Mouse (Mus musculus) thymus, postnatal 10 days (tissue): ENCODE data around the gene Dapl1.

Experiments used
- DNase-seq, 2 experiments: peaks; one replicate each; pipeline ENCODE4 v3.0.0; 2021; ENCODE audit warnings: low spot score in 2 of 2

Gene Dapl1

DNA sequence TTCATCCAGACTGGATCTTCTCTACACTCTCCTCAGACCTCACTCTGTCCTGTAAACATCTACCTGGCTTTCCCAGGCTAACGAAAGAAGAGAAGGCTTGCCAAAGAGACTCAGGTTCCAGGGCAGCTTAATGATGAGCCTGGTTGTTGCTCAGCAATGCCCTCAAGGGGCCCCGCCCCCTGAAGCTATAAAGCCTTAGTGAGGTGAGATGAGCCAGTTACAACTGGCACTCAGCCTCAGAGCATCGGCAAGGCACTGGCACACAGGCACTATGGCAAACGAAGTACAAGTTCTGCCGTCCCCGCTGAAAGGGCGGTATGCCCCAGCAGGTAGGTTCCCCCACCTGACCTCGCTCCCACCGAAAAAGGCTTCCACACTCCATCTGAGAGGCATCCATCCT lies at the start of gene Dapl1:
Gene Dapl1 (plus strand): TSS at position 216 of the 400 bp plus-strand sequence.
- no peak for DNase-seq

DNA sequence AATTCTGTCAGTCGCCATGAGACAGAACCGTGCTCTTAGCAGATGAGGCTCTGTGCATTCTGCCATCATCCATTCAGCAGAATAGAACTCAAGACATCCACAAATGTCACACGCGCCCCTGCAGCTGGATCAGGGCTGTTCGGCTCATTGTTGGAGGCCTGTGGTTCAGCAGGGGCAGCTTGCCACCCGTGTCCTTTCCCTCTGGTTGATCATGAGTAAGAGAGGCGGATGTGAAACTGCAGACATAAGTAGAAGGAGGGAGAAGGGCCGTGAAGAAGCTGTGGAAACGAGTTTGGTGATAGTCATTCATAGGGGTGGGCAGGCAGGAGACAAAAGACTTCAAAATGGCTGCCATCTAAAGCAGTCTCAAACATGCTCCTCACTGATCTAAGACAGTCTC lies 49.6 kb upstream of the Dapl1 start:
- no peak for DNase-seq

DNA sequence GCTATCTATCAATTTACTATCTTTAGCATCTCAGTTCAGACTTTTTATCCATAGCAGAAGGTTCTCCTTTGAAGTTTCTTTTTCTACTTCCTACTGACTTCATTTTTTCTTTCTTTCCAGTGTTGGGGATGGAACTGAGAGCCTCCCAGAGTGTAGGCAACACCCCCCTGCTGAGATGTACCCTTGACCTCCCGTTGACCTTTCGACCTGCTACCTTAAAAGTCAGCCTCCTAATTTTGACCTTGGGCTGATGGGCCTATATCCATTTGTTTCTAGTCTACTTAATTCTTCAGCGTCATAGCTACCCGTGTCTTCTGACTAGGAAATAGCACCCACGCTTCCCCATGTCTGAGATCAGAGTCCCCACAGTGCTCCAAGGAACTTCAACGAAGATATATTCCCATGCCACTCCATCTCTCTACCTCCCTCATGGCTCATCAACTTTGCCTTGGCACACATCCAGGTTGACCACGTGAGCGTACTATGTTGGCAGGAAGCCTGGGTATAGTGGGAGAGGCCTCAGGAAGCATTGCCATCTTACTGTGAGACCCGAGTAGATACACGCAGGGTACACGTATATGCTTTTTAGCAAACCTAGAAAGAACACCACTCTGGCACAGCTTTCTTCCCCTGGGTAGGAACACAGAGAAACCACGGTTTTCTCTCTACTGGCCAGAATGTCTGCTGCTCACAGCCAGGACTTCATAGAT lies 46.6 kb upstream of the Dapl1 start:
- DNase-seq, result peak in 1 of 2 experiments; percentile 5

DNA sequence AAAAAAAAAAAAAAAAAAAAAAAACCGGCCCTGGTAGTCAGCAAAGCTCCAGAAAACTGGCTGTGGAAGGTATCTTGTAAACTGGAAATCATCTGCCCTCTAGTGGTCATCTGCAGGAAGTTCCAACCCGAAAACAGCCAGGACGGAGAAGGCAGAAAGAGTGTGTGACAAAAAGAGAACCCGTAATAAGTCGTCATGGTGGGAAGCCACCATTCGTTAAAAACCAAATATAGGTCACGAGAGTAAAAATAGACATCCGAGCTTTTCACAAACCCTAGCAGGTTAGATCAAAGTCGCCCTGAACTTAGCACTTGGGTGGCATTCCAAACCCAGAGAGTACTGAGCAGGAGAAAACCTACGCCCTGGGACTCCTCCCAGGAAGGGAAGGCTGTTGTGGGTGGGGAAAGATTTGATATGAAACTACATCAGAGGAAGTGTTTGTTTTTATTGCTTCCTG lies 45.9 kb upstream of the Dapl1 start:
- peak; percentile 63 to 71 for DNase-seq

DNA sequence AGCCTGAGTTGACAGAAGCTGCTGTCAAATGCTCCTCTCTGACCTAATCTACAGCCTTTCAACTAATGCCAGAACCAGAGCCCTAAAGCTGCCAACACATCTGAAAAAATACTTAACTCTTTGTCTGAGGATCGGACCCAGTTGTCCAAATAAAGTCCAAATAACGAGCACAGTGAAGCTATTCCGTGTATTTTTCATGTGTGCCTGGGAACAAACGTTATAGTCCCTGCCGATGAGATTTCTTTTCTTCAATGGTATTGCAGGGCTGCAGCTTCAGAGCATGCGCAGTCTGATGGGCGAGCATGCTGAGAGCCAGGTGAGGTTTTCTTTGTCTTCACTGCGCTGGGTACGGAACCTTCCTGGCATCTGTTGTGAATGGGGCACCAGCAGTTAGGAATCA lies 44.6 kb upstream of the Dapl1 start:
- DNase-seq, result no peak

DNA sequence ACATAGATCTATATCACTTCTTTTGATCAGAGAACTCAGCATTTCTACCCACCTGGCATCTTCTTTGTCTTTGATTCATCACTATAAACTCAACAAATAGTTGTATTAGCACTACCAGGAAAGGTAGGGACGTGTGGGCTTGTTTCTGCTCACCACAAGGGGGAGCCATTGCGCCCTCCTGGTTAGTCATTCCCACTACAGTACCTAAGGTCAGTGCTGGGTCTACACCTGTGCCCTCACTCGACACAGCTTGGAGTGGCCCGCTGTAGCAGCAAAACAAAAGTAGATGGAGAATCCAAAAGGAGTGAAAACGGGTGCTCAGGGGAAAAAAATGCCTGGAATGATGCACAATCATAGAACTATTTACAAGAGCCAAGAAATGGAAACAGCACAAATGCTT lies 44.0 kb upstream of the Dapl1 start:
- DNase-seq, result peak; percentile 50 to 84

DNA sequence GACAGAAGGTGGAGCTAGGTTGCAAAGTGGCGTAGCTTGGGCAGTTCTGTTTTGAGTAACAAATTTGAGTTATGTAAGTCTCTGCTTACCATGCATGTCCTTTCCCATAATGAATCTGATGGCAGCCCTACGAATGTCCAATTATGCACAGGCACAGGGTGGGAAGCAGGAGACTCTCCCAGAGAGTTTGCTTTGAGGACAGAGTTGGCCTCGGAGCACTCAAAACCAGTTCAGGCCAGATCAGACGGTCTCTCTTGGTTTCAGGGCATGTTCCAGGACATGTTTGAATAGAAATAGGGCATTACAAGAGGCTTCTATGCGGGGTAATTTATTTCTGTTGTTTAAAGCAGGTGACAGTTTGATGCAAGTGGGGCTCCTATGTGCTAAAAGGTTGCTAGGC lies 42.8 kb upstream of the Dapl1 start:
- DNase-seq, result no peak

DNA sequence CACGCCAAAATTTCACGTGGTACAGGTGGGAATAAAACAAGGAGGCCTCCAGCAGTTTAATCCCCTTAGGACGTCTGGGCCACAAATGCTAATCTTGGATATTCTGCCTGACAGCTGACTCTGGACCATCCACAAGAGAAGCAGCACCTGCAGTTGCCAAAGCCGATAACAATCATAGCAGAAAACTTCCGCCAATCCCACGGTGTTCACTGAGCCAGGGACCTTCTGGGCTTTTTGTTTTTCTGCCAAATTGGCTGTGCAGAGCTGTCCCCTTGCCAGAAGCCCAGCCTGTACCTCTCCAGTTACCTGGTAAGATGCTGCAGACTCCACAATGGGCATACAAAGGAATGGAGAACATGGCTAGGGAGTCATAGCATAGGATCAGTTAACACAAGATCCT lies 37.8 kb upstream of the Dapl1 start:
- no peak for DNase-seq

DNA sequence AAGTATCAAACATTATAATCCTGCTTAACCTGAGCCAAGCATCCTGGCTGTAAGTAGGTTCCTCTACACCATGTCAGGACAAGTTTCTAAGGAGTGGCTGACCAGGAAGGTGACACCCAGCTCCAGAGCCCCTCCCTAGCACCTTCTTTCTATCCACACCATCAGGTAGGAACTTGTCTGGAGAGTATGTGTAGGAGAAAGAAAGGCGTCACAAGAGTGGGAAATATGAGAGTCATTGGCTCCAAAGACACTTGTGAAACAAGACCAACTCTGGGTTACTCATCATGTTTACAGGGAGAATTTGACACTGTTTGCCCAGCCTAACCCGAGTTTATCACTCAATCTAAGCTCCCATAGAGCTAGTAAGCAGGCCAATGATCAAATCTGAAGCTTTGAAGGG lies 36.7 kb upstream of the Dapl1 start:
- no peak for DNase-seq

DNA sequence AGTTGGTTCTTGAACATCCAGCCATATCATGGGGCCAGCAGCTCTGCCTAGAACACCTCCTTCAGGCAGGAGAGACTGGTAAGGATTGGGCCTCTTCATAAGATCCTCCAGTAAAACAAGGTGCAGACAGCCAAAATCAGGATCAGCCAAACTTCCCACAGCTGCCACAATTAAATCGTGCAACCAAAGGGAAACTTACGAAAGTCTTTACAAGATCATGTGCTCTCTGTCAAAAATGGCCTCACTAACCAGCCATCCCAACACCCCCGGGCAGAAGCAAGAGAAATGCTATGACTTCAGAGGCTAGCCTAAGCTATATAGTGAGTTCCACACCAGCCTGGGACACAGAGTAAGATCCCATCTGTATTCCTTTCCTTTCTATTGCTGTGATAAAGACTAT lies 35.9 kb upstream of the Dapl1 start:
- no peak for DNase-seq

DNA sequence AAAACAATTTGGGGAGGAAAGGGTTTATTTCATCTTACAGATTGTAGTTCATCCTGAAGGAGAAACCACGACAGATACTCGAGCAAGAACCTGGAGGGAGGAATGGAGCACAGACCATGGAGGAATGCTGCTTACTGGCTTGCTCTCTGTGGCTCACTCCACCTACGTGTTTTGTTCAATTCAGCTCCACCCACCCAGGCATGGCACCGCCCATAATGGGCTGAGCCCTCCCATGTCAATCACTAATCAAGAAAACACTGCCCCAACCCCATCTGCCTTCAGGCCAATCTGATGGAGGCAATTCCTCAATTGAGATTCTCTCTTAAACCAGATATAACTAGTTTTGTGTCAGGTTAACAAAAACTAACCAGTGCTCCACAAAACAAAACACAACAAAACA lies 35.5 kb upstream of the Dapl1 start:
- DNase-seq, result no peak

DNA sequence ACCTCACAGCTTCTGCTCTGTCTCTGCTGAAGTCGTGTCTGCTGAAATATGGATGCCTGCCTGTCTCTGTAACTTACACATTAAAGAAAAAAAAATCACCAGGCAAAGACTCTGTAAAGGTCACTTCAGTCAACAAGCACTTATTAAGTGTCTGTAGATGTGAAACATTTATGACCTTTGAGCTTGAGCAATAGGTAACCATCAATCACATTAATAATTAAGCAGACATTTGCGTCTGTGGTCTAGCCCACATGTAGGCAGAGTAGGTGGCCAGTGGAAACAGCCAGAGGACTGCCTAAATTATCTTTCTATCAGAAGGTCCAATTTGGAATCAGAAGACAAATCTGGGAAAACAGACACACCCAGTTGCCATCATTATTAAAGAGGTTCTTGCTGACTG lies 32.8 kb upstream of the Dapl1 start:
- no peak for DNase-seq

DNA sequence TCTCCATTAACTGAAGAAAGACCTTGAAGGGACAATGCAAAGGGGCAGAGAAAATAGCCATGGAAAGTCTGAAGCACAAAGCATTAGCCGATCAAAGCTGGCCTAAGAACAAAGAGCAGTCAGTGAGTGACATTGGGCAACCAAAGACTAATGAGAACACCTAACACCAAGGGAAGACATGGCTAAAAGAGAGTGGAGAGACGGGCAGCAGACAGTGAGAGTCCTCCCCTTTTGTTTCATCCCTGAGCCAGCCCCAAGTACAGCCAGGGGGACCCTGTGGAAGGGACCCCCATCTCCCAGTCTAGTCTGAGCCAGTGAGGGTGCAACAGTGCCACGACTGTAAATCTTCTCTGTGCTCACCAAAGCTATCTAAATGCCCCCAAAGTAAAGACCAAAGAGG lies 32.4 kb upstream of the Dapl1 start:
- DNase-seq, result no peak

DNA sequence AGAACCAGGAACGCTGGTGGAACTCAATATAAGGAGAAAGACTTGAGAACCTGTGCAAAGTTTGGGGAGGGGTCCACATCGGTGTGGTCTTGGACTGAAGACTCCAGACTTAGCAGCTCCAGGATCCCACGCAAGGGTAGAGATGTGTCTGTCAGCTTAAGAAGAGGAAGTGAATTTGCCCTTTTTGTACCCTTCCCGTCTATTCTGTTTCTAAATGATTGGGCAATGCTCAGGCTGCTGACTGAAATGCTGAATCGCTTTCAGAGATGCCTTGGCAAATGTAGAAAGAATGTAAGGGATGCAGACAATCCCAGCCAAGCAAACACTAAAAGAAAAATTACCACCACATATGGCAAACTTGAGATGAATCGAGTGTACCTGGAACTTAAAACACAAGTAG lies 22.4 kb upstream of the Dapl1 start:
- no peak for DNase-seq

DNA sequence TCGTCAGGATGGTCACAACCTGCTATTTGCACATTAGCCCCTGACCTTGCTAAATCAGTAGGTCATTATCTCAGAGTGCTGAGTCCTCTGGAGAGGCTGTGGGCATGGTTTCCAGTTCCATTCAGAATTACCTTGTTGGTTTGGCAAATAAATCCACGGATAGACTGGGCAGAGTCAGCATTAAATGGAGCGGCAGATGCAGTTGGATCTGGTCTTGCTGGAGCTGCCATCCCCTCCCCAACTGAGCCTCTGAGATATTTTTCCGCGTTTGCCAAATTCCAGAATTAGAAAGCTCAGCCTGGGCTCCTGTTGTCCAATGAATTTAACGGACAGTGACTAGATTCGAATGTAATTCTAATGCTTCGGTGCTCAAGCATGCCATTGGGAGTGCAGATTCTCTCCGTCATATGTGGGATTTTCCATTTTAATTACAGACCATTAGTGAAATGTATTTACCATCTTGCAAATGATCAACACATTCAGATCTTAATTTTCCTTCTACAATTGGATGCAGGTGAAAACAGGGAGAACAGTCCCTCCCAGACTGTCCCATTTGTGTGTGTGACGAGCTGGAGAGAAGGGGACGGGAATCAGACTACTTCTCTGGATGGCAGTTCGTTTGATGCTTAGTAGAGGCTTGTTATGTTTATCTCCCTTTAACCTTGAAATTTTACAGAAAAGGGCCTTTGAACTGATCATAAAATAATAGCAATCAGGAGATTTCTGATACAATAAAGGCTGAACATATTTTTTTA lies 20.8 kb upstream of the Dapl1 start:
- DNase-seq, result no peak

DNA sequence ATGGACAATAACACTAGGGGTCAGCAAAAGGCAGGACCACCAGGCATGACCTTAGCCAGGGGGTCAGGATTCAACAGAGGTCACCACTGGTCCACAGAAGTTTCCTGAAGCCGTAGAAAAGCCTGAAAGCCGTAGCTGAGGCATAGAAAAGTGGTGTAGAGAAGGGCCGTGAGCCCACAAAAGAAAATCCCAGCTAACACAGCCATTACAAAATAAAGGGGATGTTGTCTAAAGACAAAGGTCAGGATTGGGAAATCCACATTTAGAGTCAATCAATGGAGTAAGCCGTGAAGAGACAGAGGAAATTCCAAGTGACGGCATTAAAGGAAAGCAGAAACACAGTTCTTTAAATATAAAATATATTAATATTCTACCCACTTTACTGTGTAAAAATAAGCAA lies 18.8 kb upstream of the Dapl1 start:
- DNase-seq, result no peak

DNA sequence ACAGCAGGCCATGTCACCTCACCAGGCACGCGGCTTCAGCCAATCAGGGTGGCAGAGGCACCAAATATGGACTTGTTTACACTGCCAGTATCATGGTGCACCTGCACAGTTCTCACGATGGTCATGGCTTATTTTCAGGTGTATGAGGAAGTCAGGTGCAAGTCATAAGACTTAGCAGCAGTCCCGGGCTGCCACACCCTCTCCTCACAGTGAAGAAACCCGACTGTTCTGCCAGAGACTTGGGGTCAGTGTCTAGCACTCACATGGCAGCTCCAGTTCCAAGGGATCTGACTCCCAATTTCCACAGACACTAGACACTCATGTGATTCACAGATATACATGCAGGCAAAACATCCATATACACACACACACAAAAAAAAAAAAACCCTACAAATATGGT lies 18.1 kb upstream of the Dapl1 start:
- DNase-seq, result no peak

DNA sequence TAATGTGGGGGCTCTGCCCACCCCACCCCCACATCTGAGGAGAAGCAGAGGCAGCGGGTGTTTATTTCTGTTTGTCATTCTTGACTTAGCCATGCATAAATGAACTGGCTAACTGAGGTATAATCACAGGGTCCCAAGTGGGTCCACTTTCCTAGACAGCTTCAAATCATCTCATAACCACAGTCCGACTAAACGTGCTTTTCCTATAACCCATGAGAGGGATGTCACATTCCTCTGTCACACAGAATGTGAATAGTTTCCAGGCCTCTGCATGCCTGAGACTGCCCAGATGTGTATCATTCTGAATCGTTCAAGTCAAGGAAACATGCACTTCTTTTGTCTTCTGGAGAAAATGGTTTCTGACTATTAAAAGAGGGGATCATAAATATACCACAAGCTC lies 17.4 kb upstream of the Dapl1 start:
- DNase-seq, result no peak

DNA sequence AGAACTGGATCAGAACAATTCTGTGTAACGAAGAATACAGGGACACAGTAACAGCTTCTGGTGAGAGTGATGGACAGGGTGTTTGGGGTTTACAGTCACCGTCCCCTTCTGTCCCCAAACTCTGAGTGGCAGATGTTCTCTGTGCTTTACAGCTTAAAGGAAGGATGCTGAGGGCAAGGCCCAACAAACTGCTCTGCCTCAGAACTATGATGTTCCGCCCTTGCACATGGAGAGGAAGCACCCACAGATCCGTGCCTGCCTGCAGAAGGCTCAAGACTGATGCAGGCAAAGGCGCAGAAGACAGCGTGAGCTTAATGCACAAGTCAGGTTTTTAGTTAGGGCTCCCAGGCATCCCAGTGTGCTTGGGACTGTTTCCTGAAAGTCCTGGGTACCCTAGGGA lies 16.5 kb upstream of the Dapl1 start:
- DNase-seq, result no peak

DNA sequence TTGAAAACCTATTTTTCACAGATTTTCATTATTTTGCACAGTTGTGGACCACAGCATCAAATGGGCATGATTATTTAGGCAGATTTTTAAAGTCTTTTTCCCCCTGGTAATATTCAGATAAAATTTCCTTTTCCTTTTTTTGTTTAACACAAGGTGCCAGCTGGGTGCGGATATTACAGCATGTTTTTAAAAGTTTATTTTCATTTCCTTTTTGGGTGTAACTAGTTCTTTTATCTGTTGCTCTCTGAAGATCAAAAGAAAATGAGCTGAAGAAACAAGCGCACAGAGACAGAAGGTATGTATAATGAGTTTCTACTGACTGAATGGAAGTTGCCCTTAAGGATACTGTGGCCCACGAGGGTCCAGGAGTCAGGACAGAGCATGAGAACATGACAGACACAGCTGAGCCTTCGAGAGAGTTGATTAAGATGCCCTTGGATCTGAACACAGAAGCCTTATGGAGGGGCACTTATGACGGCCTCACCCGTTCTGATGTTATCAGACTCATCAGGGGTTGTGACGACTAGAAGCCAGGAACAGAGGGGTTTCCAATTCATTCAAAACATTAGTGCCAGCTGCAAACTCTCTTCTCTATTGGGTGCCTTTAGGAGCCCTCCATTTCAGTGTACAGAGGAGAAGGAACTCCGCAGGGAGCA lies 14.7 kb upstream of the Dapl1 start:
- peak in 1 of 2 experiments; percentile 20 for DNase-seq

DNA sequence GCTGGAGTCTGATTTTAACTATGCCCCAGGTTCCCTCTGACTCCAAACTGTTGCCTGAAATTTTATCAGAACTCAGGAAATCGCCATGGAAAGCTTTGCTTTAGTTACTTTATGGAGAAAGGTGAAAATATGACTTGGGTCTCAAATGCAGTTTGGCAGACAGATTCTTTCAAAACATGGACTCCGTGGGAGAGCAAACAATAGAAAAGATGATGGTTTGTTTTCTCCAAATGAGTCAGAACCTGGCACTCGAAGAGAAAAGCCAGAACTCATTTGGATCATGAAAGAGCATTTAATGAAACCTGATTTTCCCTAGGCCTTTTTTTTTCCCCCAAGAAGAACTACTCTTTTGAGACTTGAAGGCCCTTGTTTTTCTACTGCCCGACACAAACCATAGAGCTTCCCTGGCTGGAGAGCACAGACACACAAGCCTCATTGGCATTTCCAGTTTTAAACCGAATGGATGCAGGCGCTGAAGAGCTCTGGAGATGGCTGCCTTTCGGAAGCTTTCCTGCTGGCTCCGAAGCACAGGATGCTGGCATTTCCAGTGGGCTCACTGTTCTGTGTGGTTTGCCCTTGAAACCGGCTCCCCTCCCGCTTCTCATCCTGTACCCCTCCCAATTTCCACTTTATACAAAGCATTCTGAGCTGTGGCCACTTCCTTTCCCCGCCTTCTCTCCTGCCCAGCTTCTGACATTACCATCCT lies 14.0 kb upstream of the Dapl1 start:
- DNase-seq, result peak; percentile 26 to 36
